Mouse (Mus musculus): ENCODE results near the gene Ubald2.
"Not testable (repeated sequence)": the region's sequence is repeated elsewhere in the genome, so short reads cannot be mapped to it uniquely, and the experiment has no call there.

Ubald2 gene

GRCm38 (mm10) chr11:116463833-116464232 is 29.9 kb downstream of the Ubald2 start:
- DNase-seq (ENCODE audit: low read depth), result peak; percentile 72

DNA sequence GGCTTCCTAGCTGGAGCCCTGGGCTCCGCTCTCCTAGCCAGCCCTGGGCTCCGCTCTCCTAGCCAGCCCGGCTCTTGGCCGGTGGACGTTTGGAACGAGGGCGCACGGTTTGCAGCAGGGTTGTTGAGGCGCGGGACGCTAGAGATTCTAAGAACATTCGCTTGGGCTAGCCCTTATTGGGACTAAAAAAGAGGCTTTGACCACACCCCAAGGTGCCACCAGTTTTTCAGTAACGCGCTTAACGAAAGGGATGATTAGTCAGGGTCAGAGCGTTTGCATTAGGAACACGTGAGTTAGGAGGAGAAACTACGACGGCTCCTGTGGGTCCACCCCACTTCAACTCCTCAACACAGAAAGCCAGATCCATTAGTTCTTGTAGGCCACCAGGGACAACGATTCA is 32.2 kb downstream of the Ubald2 start, which contains the start of gene Qrich2:
Gene Qrich2, minus strand, starts transcription at position 101 of the 400 bp plus-strand sequence.
- no peak for DNase-seq (ENCODE audit: low read depth)

GRCm38 (mm10) chr11:116468338-116468737 is 34.4 kb downstream of the Ubald2 start:
- not testable (repeated sequence) for DNase-seq (ENCODE audit: low read depth)

GRCm38 (mm10) chr11:116470249-116470648 is 36.4 kb downstream of the Ubald2 start:
- no peak for DNase-seq (ENCODE audit: low read depth)

GRCm38 (mm10) chr11:116470896-116471295 is 37.0 kb downstream of the Ubald2 start:
- no peak for DNase-seq (ENCODE audit: low read depth)

DNA sequence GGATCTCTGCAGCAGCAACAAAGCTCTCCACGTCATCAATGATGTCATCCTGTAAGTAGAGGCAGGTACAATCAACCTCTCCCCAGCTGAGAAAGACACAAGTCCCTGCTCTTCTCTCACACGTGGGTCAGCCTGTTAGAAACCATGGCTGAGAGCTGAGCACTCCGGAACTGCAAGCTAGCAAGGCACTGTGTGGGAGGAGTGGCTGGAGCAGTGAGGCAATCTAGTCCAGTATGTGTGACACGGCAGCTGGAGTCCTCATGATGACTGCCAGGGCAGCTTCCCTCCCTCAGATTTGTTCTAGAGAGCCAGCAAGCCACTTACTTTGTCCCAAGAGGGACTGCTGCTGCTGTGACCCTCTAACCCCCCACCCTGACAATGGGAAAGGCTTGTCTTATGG is 38.4 kb downstream of the Ubald2 start:
- no peak for DNase-seq (ENCODE audit: low read depth)

DNA sequence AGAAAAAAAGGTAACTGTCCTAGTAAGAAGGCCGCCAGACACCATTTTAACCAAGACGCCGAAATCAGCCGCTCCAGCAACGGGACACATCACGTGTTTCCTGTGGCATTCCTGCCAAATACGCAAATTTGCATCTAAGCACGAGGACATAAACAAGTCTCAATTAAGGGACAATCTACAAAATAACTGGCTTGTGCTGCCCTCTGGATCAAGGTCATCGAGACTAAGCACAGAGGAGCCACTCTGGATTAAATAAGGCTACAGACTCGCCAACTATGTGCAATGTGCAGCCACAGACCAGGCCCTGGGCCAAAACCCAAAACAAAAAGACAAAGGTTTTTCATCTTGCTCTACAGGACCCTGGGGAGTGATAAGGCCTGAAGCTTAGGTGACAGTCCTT is 42.1 kb downstream of the Ubald2 start:
- DNase-seq (ENCODE audit: low read depth), result no peak

DNA sequence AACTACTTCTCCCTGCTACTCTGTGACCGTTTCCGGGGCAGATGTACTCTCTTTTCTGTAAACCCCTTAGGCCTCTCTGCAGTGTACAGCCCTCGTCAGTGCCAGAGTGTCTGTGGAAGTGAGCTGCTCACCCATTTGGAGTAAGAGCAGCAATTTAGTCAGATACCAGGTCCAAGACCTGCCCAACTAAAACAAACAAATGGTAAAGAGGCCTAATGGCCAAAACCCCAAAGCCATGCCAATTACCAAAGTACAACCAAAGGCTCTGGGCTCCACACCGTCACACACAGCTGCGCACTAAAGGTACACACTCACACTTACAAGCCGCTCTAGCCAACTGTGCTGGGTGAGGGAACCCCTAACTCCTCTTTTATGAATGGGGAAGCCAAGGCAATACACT is 42.8 kb downstream of the Ubald2 start:
- no peak for DNase-seq (ENCODE audit: low read depth)

- no peak for DNase-seq (ENCODE audit: low read depth)
Measured at GRCm38 (mm10) chr11:116477160-116477759, 43.4 kb downstream of the Ubald2 start.

- DNase-seq (ENCODE audit: low read depth), result no peak
Measured at GRCm38 (mm10) chr11:116478978-116479377, 45.1 kb downstream of the Ubald2 start.

- no peak for DNase-seq (ENCODE audit: low read depth)
Measured at GRCm38 (mm10) chr11:116479832-116480231, 45.9 kb downstream of the Ubald2 start.

- DNase-seq (ENCODE audit: low read depth), result no peak
Measured at GRCm38 (mm10) chr11:116480975-116481374, 47.1 kb downstream of the Ubald2 start.

- DNase-seq (ENCODE audit: low read depth), result no peak
Measured at GRCm38 (mm10) chr11:116481776-116482175, 47.9 kb downstream of the Ubald2 start.

DNA sequence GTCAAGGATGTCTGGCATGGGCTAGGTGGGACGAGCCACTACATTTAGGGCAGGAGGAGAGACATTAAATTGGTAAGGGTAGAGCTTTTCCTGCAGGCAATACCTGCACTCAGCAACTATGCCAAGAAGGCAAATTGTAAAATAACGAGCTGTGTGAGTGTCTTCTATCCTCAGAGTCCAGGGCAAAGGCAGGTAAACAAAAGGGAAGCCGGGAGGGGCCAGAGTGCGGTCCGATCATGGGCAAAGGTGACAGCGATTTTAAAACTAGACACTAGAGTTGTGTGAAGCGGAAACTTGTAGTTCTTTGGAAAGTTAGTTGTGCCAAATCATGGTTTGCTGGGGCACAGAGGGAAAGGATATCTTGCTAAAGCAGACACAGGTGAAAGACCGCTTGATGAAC is 50.4 kb downstream of the Ubald2 start:
- no peak for DNase-seq (ENCODE audit: low read depth)

DNA sequence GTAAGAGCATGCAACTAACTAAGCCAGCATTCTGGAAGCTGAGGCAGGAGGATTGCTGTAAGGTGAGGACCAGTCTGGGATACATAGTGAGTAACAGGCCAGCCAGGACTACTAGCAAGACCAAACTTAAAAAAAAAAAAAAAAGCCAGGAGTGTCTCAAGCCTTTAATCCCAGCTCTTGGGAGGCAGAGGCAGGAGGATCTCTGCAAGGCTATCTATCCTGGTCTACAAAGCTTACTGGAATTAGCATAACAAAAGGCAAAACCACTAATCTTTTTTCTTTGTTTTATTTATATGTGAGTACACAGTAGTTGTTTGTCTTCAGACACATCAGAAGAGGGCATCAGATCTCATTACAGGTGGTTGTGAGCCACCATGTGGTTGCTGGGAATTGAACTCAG is 54.3 kb downstream of the Ubald2 start:
- DNase-seq (ENCODE audit: low read depth), result no peak

Data from c-Kit-positive CD71-positive TER-119-negative erythroid progenitor cells, embryonic 14.5 days (primary cell).